Mouse (Mus musculus): Measurements from ENCODE around the gene Nme8. TPM values are rescaled to one million over a fixed set of nuclear protein-coding genes. Genes with fewer than 3 reads are reported as not detected.

The Nme8 gene
- polyA plus RNA-seq, 1 experiment from 2014 or later = not detected

DNA sequence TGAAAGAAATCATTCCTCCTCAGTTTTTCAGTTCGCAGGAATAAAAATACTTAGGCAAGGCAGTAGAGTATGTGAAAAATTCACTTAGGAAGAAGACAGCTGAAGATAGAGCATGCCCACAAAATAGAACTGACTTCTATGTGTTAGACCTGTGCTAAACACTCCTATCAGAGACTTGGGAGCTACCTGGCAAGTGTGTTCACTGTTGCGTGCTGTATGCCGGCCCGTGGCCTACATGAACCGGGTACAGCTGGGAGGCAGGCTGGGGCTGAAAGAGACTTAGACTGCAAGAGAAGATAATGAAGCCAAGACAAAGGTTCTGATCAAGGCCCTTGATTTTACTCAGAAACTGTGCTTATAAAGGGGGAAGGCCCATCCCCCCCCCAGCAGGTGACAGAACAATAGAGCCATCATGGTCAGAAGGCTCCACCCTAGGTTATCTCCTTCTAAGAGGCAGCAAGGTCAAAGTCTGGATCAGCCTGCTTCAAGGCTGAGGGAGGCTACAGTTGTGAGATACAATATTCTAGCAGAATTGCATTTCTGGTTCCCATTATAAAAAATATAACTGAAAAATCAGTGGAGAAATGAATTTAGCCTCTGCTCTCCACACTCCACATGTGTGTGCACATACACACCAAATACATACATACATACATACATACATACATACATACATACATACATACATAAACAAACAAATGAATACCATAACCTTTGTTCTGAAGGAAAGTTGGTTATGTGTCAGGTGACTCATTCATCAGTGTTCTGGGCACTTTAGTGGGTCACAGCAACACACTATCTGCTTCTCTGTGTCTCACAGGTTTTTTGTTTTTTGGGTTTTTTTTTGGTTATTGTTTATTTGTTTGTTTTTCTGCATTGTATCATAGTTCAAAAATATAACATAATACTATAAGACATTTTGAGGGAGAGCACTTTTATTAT lies 66.6 kb downstream of the Nme8 start:
- Histone ChIP-seq H3K27ac (replicated peaks) (no peak overlapping the region), H3K9me3 (no peaks in the 10 kb centered on the region), H3K27me3 (replicated peaks; ENCODE audit: low read depth, poor library complexity, severe bottlenecking) (no peaks in the 10 kb centered on the region), H3K4me3 (no peak overlapping the region), H3K4me1 (peaks cover 5% of the 10 kb centered on the region; the same call in 1 of the 2 replicates), H3K36me3 (replicated peaks) (no peaks in the 10 kb centered on the region)
- no peak for DNase-seq (ENCODE audit: low spot score)
- WGBS = 94% methylated on average over 5 of the region's 5 CpGs

DNA sequence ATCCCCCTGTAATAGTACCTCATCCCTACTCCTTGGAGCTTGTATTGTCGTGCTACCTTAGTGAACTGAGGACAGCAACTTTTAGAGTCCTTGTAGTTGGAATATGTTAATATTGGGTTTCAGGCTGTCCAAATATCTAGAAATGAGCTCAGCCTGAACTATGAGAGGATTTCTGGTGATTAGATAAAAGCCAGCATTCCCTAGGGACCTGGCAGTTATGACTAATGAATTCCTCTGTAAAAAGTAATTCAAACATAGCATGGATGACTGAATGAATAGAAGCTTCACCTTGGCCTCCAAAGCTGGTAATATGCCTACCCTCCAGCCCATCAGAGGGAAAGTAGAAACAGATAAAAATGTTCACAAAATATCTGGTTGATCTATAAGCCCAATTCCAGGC lies 71.1 kb downstream of the Nme8 start:
- Histone ChIP-seq H3K27me3 (replicated peaks; ENCODE audit: low read depth, poor library complexity, severe bottlenecking) (peaks cover 36% of the 10 kb centered on the region), H3K36me3 (replicated peaks) (no peaks in the 10 kb centered on the region), H3K27ac (replicated peaks) (no peak overlapping the region), H3K9me3 (no peaks in the 10 kb centered on the region), H3K4me1 (peaks cover 15% of the 10 kb centered on the region), H3K4me3 (no peak overlapping the region)
- 69% methylated on average over 1 of the region's 1 CpGs for WGBS
- no peak for DNase-seq (ENCODE audit: low spot score)

GRCm38 (mm10) chr13:19624632-19625320 lies 72.8 kb downstream of the Nme8 start:
- WGBS = 87% methylated on average over 11 of the region's 11 CpGs
- peaks cover 15% of the 10 kb centered on the region for H3K4me1 ChIP-seq
- DNase-seq (ENCODE audit: low spot score) = no peak
- H3K27me3 ChIP-seq (replicated peaks; ENCODE audit: low read depth, poor library complexity, severe bottlenecking) = peaks cover 49% of the 10 kb centered on the region
- H3K9me3 ChIP-seq = no peaks in the 10 kb centered on the region
- H3K4me3 ChIP-seq = no peak overlapping the region
- H3K27ac ChIP-seq (replicated peaks) = no peak overlapping the region
- no peaks in the 10 kb centered on the region for H3K36me3 ChIP-seq (replicated peaks)

- peaks cover 49% of the 10 kb centered on the region for H3K27me3 ChIP-seq (replicated peaks; ENCODE audit: low read depth, poor library complexity, severe bottlenecking)
- 25% methylated on average over 30 of the region's 30 CpGs for WGBS
- H3K9me3 ChIP-seq = no peaks in the 10 kb centered on the region
- peak overlapping the region; percentile 64 for H3K4me3 ChIP-seq
- no peaks in the 10 kb centered on the region for H3K36me3 ChIP-seq (replicated peaks)
- peaks cover 24% of the 10 kb centered on the region for H3K4me1 ChIP-seq
- no peak for DNase-seq (ENCODE audit: low spot score)
- H3K27ac ChIP-seq (replicated peaks) = peak overlapping the region; percentile 58
These were observed 74.2 kb downstream of the Nme8 start for GRCm38 (mm10) chr13:19623228-19623905.

GRCm38 (mm10) chr13:19622573-19623227 lies 74.9 kb downstream of the Nme8 start, which contains the start of gene Sfrp4:
Sfrp4 (plus strand) TSS chr13:19623104.
- peak; percentile 67 for DNase-seq (ENCODE audit: low spot score)
- Histone ChIP-seq H3K4me1 (peaks cover 24% of the 10 kb centered on the region), H3K27me3 (replicated peaks; ENCODE audit: low read depth, poor library complexity, severe bottlenecking) (peaks cover 49% of the 10 kb centered on the region), H3K4me3 (peak within 1 kb of the TSS; percentile 64), H3K27ac (replicated peaks) (peak within 1 kb of the TSS; percentile 58), H3K36me3 (replicated peaks) (no peaks in the 10 kb centered on the region), H3K9me3 (no peaks in the 10 kb centered on the region)
- 4% methylated on average over 25 of the region's 25 CpGs for WGBS

- Histone ChIP-seq H3K27ac (replicated peaks) (peak within 1 kb of the TSS; percentile 91), H3K4me1 (peaks cover 24% of the 10 kb centered on the region), H3K27me3 (replicated peaks; ENCODE audit: low read depth, poor library complexity, severe bottlenecking) (peaks cover 39% of the 10 kb centered on the region), H3K36me3 (replicated peaks) (no peaks in the 10 kb centered on the region), H3K9me3 (no peaks in the 10 kb centered on the region), H3K4me3 (peak within 1 kb of the TSS; percentile 85)
- DNase-seq (ENCODE audit: low spot score) = peak; percentile 80
- 0% methylated on average over 46 of the region's 46 CpGs for WGBS
These were observed 78.2 kb downstream of the Nme8 start, which contains the start of gene Epdr1 for GRCm38 (mm10) chr13:19619216-19619927. Epdr1 (minus strand) TSS chr13:19619927.

GRCm38 (mm10) chr13:19618841-19619215 lies 78.8 kb downstream of the Nme8 start:
- no peak for DNase-seq (ENCODE audit: low spot score)
- WGBS = 6% methylated on average over 5 of the region's 5 CpGs
- peak overlapping the region; percentile 91 for H3K27ac ChIP-seq (replicated peaks)

DNA sequence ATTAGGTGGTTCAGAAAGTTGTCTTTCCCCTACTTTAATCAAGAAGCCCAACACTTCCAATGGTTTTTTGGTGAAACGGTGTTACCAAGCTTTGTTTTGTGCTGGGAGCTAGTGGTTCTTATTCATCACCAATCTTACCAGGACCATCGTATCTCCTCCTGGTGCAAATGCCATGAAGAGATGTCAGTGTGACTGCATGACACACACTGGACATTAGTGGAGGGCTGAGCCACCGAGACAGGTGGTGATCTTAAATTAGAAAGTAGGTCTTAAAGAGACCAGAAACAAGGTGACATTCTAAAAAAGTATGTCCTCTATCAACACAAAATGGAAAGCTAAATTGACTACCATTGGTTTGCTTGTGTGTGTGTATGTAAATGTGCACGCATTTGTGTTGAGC lies 79.5 kb downstream of the Nme8 start:
- Histone ChIP-seq H3K9me3 (no peaks in the 10 kb centered on the region), H3K4me3 (no peak overlapping the region)
- WGBS = 92% methylated on average over 4 of the region's 4 CpGs

More at GRCm38 (mm10) chr13:19618841-19619215, 78.8 kb downstream of the Nme8 start:
- Histone ChIP-seq H3K4me1 (peaks cover 24% of the 10 kb centered on the region), H3K36me3 (replicated peaks) (no peaks in the 10 kb centered on the region), H3K27me3 (replicated peaks; ENCODE audit: low read depth, poor library complexity, severe bottlenecking) (peaks cover 33% of the 10 kb centered on the region), H3K9me3 (no peaks in the 10 kb centered on the region), H3K4me3 (peak overlapping the region; percentile 85)

GRCm38 (mm10) chr13:19614311-19614710 lies 83.3 kb downstream of the Nme8 start:
- H3K27me3 ChIP-seq (replicated peaks; ENCODE audit: low read depth, poor library complexity, severe bottlenecking) = no peaks in the 10 kb centered on the region
- no peak overlapping the region for H3K27ac ChIP-seq (replicated peaks)
- 84% methylated on average over 1 of the region's 1 CpGs for WGBS
- H3K4me1 ChIP-seq = peaks cover 8% of the 10 kb centered on the region; the same call in 1 of the 2 replicates
- H3K9me3 ChIP-seq = no peaks in the 10 kb centered on the region
- DNase-seq (ENCODE audit: low spot score) = no peak
- no peaks in the 10 kb centered on the region for H3K36me3 ChIP-seq (replicated peaks)
- H3K4me3 ChIP-seq = no peak overlapping the region

More for the DNA sequence above, 79.5 kb downstream of the Nme8 start:
- Histone ChIP-seq H3K27ac (replicated peaks) (no peak overlapping the region), H3K27me3 (replicated peaks; ENCODE audit: low read depth, poor library complexity, severe bottlenecking) (peaks cover 26% of the 10 kb centered on the region), H3K4me1 (peaks cover 16% of the 10 kb centered on the region), H3K36me3 (replicated peaks) (no peaks in the 10 kb centered on the region)
- DNase-seq (ENCODE audit: low spot score) = no peak

- Histone ChIP-seq H3K27me3 (replicated peaks; ENCODE audit: low read depth, poor library complexity, severe bottlenecking) (no peaks in the 10 kb centered on the region), H3K4me1 (no peaks in the 10 kb centered on the region), H3K36me3 (replicated peaks) (no peaks in the 10 kb centered on the region), H3K9me3 (no peaks in the 10 kb centered on the region), H3K27ac (replicated peaks) (no peak overlapping the region), H3K4me3 (no peak overlapping the region)
- DNase-seq (ENCODE audit: low spot score) = no peak
- 90% methylated on average over 1 of the region's 1 CpGs for WGBS
These were observed 84.2 kb downstream of the Nme8 start for GRCm38 (mm10) chr13:19613426-19613825.

DNA sequence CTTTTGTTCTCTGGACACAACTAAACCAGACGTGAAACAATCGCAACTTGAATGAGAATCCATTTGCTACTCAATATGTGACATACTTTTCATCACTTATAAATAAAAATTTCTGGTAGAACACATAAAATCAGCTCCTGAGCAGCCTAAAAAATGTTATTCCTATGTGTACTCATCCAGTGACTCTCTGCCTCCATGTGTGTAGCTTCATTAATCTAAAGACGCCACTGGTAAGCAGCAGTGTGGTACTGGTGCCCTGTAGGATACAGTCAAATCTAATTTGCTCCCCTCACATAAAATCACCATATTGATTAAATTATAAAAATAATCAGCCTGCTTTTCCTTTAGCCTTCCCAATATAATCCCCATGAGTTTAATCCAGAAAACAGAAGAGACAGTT lies 84.6 kb downstream of the Nme8 start:
- H3K9me3 ChIP-seq = no peaks in the 10 kb centered on the region
- H3K27ac ChIP-seq (replicated peaks) = no peak overlapping the region
- no peak for DNase-seq (ENCODE audit: low spot score)
- no peaks in the 10 kb centered on the region for H3K36me3 ChIP-seq (replicated peaks)
- no peak overlapping the region for H3K4me3 ChIP-seq
- no peaks in the 10 kb centered on the region for H3K4me1 ChIP-seq
- 91% methylated on average over 3 of the region's 3 CpGs for WGBS
- no peaks in the 10 kb centered on the region for H3K27me3 ChIP-seq (replicated peaks; ENCODE audit: low read depth, poor library complexity, severe bottlenecking)

Data from embryonic facial prominence, embryonic 10.5 days (tissue).